Mouse (Mus musculus) kidney, embryonic 15.5 days (tissue): ENCODE measurements around the gene Mup15. TPM values are rescaled to one million over a fixed set of nuclear protein-coding genes. Genes with fewer than 3 reads are reported as not detected.
"Not testable (repeated sequence)": the region's sequence is repeated elsewhere in the genome, so short reads cannot be mapped to it uniquely, and the experiment has no call there.

Experiments used
- ATAC-seq: fragments of 200-750 bp; cut with Nextera tagmentation; replicated peaks from 2 replicates; pipeline ENCODE4 v1.8.0; 2017; ENCODE audit warnings: moderate TSS enrichment; ENCODE audit not compliant: low FRiP score
- H3K27ac ChIP-seq: fragments of 300-500 bp; sonication (generic); 2 replicates; pipeline ENCODE4 v1.5.1; 2015; ENCODE audit warnings: mild to moderate bottlenecking, inconsistent platforms
- H3K27me3 ChIP-seq: fragments of 300-500 bp; sonication (generic); 2 replicates; pipeline ENCODE4 v1.6.1; 2015; ENCODE audit warnings: inconsistent platforms
- H3K36me3 ChIP-seq: fragments of 300-500 bp; sonication (generic); 2 replicates; pipeline ENCODE4 v1.6.1; 2015; ENCODE audit warnings: inconsistent platforms
- H3K4me1 ChIP-seq: fragments of 300-500 bp; sonication (generic); 2 replicates; pipeline ENCODE4 v1.6.1; 2015; ENCODE audit warnings: inconsistent platforms
- H3K4me2 ChIP-seq: fragments of 300-500 bp; sonication (generic); 2 replicates; pipeline ENCODE4 v1.6.1; 2015; ENCODE audit warnings: moderate library complexity, mild to moderate bottlenecking, inconsistent platforms
- H3K4me3 ChIP-seq: fragments of 300-500 bp; sonication (generic); replicated peaks from 2 replicates; pipeline ENCODE4 v1.5.1; 2015; ENCODE audit warnings: mild to moderate bottlenecking, inconsistent platforms
- H3K9ac ChIP-seq: fragments of 300-500 bp; sonication (generic); 2 replicates; pipeline ENCODE4 v1.6.1; 2015; ENCODE audit warnings: mild to moderate bottlenecking, inconsistent platforms
- H3K9me3 ChIP-seq: fragments of 300-500 bp; sonication (generic); replicated peaks from 2 replicates; pipeline ENCODE4 v1.6.1; 2016; ENCODE audit warnings: inconsistent platforms
- WGBS: fragments of 180-500 bp; shearing (Covaris S2); methylation state at CpG from one replicate; pipeline ENCODE4 v1.1.7; 2015; ENCODE audit warnings: mixed read lengths; 5-methylcytosine and 5-hydroxymethylcytosine counted together
- polyA plus RNA-seq: library from polyadenylated mRNA; unstranded; fragments of >200 nt; fragmentation: Nextera tagmentation; extraction: Ambion mirVana; gene quantifications from 2 replicates; pipeline ENCODE4 v1.2.1, GENCODE M21; 2015

Mup15 gene
- polyA plus RNA-seq, result not detected in 2 replicates

- H3K4me2 ChIP-seq, H3K4me3 ChIP-seq, H3K27ac ChIP-seq, H3K27me3 ChIP-seq, H3K9ac ChIP-seq, ATAC-seq, H3K36me3 ChIP-seq, H3K9me3 ChIP-seq, H3K4me1 ChIP-seq: not testable (repeated sequence)
- no CpG with 5 or more reads among the region's 4 CpGs for WGBS
Observed at GRCm38 (mm10) chr4:61439643-61440042, at the start of gene Mup15. Gene Mup15, minus strand, starts transcription at chr4:61439743.

Other genes starting within 250 kb of the Mup15 start
- gene Mup13, start 211.5 kb downstream of the Mup15 start, polyA plus RNA-seq, result not detected in 2 replicates
- gene Mup14, start 135.7 kb downstream of the Mup15 start, polyA plus RNA-seq, result not detected in 2 replicates
- not detected in 2 replicates for gene Mup16, start 79.8 kb upstream of the Mup15 start, polyA plus RNA-seq
- gene Mup17, start 156.1 kb upstream of the Mup15 start, polyA plus RNA-seq, result not detected in 2 replicates
- not detected in 2 replicates for gene Mup18, start 234.4 kb upstream of the Mup15 start, polyA plus RNA-seq